Mouse (Mus musculus): ENCODE measurements around the gene Olfr107.

The Olfr107 gene

DNA sequence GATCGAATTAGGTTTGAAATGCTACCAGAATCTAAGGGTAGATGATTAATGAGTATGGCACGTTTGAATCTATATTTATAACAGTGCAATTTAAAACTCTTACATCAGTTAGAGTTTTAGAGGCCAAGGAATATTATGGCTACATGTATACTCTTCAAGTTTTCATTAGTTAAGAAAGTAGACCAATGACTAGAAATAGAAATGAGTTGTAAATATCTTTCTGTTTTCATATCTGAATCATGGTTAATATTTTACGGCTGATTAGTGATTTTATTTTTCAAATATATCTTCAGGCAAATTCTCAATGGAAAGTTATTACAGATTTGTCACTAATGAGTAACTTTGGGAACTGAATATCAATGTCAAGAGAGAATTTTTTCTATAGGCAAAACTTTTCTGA is at the start of gene Olfr107:
Gene Olfr107 (plus strand): TSS at position 301 of the 400 bp plus-strand sequence.
- no peak for DNase-seq (ENCODE audit: low read depth, low spot score)

DNA sequence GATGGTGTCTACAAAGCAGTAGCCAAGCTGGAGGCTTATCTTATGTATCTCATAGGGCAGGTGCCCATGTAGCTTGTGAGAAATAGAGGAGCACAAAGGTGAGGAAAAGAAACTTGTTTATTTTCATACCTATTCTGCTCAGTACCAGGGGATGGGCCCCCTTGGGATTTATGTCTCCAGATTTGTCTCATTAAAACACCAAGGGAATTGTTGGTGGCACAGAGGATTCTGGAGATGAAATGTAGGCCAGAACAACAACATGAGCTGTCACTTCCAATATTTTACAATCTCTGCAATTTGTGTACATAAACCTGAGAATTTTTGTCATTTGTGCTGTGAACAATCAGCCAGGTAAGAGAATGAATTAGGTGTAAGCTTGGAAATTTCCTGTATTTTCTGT is 39.7 kb upstream of the Olfr107 start, which contains the start of gene Olfr104-ps:
Gene Olfr104-ps (plus strand): TSS at position 301 of the 400 bp plus-strand sequence.
- no peak for DNase-seq (ENCODE audit: low read depth, low spot score)

DNA sequence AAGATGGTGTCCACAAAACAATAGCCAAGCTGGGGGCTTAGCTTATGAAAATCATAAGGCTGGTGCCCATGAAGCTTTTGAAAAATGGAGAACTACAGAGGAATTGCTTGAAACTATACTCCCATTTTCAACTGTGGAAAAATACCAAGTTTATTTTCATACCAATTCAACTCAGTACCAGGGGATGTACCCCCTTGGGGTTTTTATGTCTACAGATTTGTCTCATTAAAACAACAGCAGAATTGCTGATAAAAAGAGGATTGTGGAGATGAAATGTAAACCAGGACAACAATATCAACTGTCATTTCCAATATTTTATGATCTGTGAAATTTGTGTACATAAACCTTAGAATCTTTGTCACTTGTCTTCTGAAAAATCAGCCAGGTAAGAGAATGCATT is 20.3 kb upstream of the Olfr107 start, which contains the start of gene Olfr105-ps:
Gene Olfr105-ps (plus strand): TSS at position 301 of the 400 bp plus-strand sequence.
- no peak for DNase-seq (ENCODE audit: low read depth, low spot score)

DNA sequence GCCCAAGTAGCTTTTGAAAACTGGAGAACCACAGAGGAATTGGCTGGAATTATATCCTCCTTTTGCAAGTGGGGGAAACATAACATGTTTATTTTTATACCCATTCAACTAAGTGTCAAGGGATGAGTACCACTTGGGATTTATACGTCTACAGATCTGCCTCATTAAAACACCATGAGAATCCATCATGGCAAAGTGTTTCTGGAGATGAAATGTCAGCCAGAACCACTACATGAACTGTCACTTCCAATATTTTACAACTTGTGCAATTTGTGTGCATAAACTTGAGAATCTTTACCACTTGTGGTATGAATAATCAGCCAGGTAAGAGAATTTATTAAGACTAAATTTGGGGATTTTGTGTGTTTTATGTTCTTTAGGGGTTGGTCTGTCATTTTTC is 8.9 kb upstream of the Olfr107 start, which contains the start of gene Olfr106-ps:
Gene Olfr106-ps (plus strand): TSS at position 301 of the 400 bp plus-strand sequence.
- DNase-seq (ENCODE audit: low read depth, low spot score), result no peak

DNA sequence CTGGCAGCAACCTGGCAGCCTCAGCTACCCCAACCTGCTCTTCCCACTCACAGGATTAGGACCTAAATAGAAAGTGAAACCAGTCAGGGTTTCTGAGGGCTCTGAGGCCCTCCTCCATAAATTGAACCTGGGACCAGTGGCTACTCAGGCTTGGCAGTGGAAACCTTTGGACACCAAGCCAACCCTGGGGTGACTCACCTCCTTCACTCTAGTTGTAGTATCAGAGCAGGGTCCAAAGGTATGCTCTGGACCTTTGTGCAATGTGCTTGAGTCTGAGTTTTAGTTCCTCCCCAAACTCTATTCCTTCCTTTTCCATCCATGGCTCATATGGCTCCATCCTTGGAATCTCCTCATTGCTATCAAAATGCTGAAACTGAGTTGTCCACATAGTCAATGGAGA is 14.4 kb downstream of the Olfr107 start:
- no peak for DNase-seq (ENCODE audit: low read depth, low spot score)

DNA sequence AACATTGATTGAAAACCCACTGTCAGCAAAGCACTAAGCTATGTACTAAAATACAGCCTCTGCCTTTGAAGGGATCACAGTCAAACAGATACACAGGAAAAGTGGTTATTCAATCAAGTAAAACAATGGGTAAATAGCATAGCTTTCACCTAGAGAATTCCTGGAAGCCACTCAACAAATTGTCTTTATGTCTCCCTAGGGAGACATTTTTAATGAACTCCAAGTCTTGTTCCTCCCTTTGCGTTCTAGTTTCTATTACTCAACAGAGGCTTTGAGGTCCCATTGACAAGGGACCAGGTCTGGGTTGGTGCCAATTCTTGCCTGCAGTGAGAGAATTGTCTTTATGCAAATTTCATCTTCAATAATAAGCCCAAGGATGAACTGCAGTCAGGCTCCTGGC is 46.2 kb downstream of the Olfr107 start, which contains the start of gene Olfr108:
Gene Olfr108 (plus strand): TSS at position 301 of the 400 bp plus-strand sequence.
- no peak for DNase-seq (ENCODE audit: low read depth, low spot score)

All from mesoderm, embryonic 11.5 days (tissue).